Mouse (Mus musculus) brown adipose tissue, adult 24 weeks (tissue): ENCODE data around the gene Bcat1. TPM values are rescaled to one million over a fixed set of nuclear protein-coding genes. Genes with fewer than 3 reads are reported as not detected.

ENCODE experiments used
- H3K27ac ChIP-seq: fragments of 200-500 bp; replicated peaks from 2 replicates; pipeline ENCODE4 v1.5.1; 2012; ENCODE audit warnings: low read depth, mild to moderate bottlenecking, low read length
- H3K4me1 ChIP-seq: fragments of 200-500 bp; 2 replicates; pipeline ENCODE4 v1.6.1; 2012; ENCODE audit warnings: low read length, mixed read lengths; ENCODE audit not compliant: control insufficient read depth, insufficient read depth, insufficient read length
- H3K4me3 ChIP-seq: fragments of 200-500 bp; 2 replicates; pipeline ENCODE4 v1.5.1; 2012; ENCODE audit warnings: low read depth, mild to moderate bottlenecking, low read length, moderate library complexity; ENCODE audit not compliant: insufficient read depth
- polyA plus RNA-seq: library from polyadenylated mRNA; stranded (reverse); fragments of >200 nt; gene quantifications from 2 replicates; pipeline ENCODE4 v1.2.4, GENCODE M21; 2012; ENCODE audit not compliant: missing spikeins, insufficient read depth, insufficient read length

Gene Bcat1
- polyA plus RNA-seq, 1 experiment = 0.48 TPM

GRCm38 (mm10) chr6:145079087-145079759, 3.2 kb upstream of the Bcat1 start:
- no peak overlapping the region for H3K27ac ChIP-seq
- H3K4me3 ChIP-seq = no peak overlapping the region
- H3K4me1 ChIP-seq = no peaks in the 10 kb centered on the region

GRCm38 (mm10) chr6:145076286-145076685, 302 bp upstream of the Bcat1 start:
- Histone ChIP-seq H3K4me3 (no peak overlapping the region), H3K4me1 (no peaks in the 10 kb centered on the region), H3K27ac (no peak overlapping the region)

GRCm38 (mm10) chr6:145075088-145075547, 866 bp downstream of the Bcat1 start:
- Histone ChIP-seq H3K4me1 (no peaks in the 10 kb centered on the region), H3K4me3 (peak overlapping the region; percentile 48), H3K27ac (no peak overlapping the region)

- Histone ChIP-seq H3K4me3 (no peak overlapping the region), H3K27ac (no peak overlapping the region), H3K4me1 (no peaks in the 10 kb centered on the region)
These were observed 1.5 kb downstream of the Bcat1 start for GRCm38 (mm10) chr6:145074461-145074860.

- no peak overlapping the region for H3K27ac ChIP-seq
- H3K4me3 ChIP-seq = no peak overlapping the region
These were observed 6.1 kb downstream of the Bcat1 start for GRCm38 (mm10) chr6:145069921-145070320.

GRCm38 (mm10) chr6:145069397-145069796, 6.6 kb downstream of the Bcat1 start:
- H3K4me3 ChIP-seq = no peak overlapping the region
- H3K27ac ChIP-seq = no peak overlapping the region
- no peaks in the 10 kb centered on the region for H3K4me1 ChIP-seq

More at GRCm38 (mm10) chr6:145069921-145070320, 6.1 kb downstream of the Bcat1 start:
- H3K4me1 ChIP-seq = no peaks in the 10 kb centered on the region

GRCm38 (mm10) chr6:145067679-145068078, 8.3 kb downstream of the Bcat1 start:
- no peak overlapping the region for H3K4me3 ChIP-seq
- no peaks in the 10 kb centered on the region for H3K4me1 ChIP-seq
- H3K27ac ChIP-seq = no peak overlapping the region

GRCm38 (mm10) chr6:145066416-145066815, 9.6 kb downstream of the Bcat1 start:
- Histone ChIP-seq H3K27ac (no peak overlapping the region), H3K4me1 (no peaks in the 10 kb centered on the region), H3K4me3 (no peak overlapping the region)

GRCm38 (mm10) chr6:145065301-145065845, 10.6 kb downstream of the Bcat1 start:
- H3K27ac ChIP-seq = no peak overlapping the region

GRCm38 (mm10) chr6:145064104-145064503, 11.9 kb downstream of the Bcat1 start:
- Histone ChIP-seq H3K4me1 (no peaks in the 10 kb centered on the region), H3K27ac (no peak overlapping the region), H3K4me3 (no peak overlapping the region)

More at GRCm38 (mm10) chr6:145065301-145065845, 10.6 kb downstream of the Bcat1 start:
- Histone ChIP-seq H3K4me1 (no peaks in the 10 kb centered on the region), H3K4me3 (no peak overlapping the region)

- no peaks in the 10 kb centered on the region for H3K4me1 ChIP-seq
- H3K27ac ChIP-seq = no peak overlapping the region
- no peak overlapping the region for H3K4me3 ChIP-seq
These were observed 12.6 kb downstream of the Bcat1 start for GRCm38 (mm10) chr6:145063212-145063868.

GRCm38 (mm10) chr6:145062763-145063162, 13.2 kb downstream of the Bcat1 start:
- H3K4me3 ChIP-seq = no peak overlapping the region
- H3K27ac ChIP-seq = no peak overlapping the region
- H3K4me1 ChIP-seq = no peaks in the 10 kb centered on the region

GRCm38 (mm10) chr6:145061361-145061760, 14.6 kb downstream of the Bcat1 start:
- H3K4me1 ChIP-seq = no peaks in the 10 kb centered on the region
- no peak overlapping the region for H3K4me3 ChIP-seq
- no peak overlapping the region for H3K27ac ChIP-seq

GRCm38 (mm10) chr6:145056102-145056501, 19.9 kb downstream of the Bcat1 start:
- no peaks in the 10 kb centered on the region for H3K4me1 ChIP-seq
- H3K27ac ChIP-seq = no peak overlapping the region
- H3K4me3 ChIP-seq = no peak overlapping the region

- Histone ChIP-seq H3K4me1 (no peaks in the 10 kb centered on the region), H3K4me3 (no peak overlapping the region), H3K27ac (no peak overlapping the region)
These were observed 20.6 kb downstream of the Bcat1 start for GRCm38 (mm10) chr6:145055277-145055858.
